Mouse (Mus musculus): ENCODE data around the gene Lgr4.

The Lgr4 gene

DNA sequence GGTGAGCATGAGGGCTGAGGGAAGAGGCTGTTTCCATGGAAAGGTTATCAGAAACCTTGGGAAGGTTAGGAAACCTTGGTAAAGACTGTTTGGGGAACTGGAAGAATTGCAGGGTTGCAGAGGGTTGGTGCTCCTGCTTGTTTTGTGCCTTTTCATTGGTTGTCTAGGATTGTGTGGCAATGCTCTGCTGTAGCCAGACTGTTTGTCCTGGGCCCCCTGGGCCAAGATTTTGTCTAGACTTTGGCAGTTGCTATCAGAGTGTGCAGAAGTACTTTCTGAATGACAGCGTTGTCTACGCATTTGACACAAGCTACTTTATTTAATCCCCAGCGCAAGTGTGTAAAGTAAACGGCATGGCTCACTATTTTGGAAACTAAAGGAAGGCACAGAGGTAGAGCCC lies 33.6 kb downstream of the Lgr4 start:
- DNase-seq, result no peak

DNA sequence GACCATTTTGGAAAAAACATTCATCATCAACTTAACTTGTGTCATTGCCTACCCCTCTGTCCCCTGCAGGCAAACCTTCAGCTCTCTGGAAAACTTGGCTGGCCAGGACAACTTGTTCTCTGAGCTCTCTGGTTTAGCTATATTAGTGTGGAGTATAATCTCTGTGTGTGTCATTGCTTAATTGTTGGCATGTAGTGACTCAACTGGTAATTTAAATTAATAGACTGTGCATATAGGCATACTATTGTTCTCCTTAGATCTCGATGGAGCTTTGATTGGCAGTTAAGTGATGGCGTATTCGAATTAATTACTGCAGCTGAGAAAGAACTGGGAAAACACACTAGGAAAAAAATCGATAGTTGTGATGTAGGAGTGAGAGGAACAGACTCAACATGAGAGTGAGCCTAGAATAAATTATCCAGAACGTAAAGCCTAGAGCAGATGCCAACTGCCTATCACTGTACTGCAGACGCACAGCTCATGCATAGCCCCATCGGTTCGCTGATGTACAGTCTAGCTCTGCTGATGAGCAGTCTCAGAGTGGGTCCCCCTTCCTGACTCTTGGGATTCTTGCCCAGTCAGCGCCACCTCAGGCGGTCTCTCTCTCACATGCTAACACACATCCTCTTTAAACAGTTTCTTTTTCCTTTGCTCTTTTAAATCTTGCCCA lies 35.7 kb downstream of the Lgr4 start:
- no peak for DNase-seq

DNA sequence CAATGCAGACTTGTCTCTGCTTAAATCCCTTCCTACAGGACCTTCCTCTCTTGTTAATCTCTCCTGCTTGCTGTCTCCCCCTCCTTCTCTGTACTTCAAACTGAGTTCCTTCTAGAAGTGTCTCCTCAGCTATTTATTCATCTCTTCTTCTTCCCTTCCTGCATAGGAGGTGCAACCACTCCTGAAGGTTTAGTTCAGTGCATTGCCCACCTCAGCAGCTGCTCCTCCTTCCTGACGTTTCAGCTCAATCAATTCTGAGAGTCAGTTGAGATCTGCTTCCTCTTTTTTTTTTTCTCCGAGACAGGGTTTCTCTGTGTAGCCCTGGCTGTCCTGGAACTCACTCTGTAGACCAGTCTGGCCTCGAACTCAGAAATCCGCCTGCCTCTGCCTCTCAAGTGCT lies 36.4 kb downstream of the Lgr4 start:
- no peak for DNase-seq

DNA sequence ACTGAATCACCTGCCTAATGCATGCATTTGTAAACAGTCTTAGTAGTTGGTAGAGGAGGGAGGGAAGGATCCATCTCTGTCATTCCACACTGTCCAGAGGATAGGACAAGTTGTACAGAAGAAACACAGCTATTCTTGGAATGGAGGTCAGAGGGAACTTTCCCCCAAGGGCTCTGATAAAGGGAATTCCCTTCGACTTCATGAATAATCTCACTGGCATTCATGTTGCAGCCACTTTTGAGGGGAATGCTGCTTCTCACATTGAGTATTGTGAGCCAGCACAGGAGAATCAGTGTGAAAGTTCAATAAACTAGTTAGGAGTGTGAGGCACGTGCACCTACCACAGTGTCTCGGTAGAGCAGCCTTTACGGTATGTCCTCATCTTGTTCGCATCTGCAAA lies 37.6 kb downstream of the Lgr4 start:
- no peak for DNase-seq

DNA sequence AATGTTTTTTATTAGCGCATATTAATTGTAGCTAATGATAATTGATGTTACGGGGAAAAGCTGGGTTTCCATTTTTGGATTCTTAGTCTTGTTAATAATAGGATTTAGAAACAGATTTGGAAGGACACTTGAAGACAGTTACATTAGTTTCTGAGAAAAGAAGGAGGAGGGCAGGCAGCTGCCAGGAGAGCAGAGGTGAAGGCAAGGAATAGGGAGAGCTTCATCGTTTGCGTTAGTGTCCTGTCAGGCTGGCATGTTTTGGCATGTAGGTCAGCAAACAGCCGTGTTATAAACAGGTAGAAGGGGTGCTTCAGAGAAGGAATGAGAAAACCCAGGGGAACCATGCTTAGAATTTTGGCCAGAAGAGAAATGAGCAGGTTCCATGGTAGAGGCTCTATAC lies 38.5 kb downstream of the Lgr4 start:
- no peak for DNase-seq

DNA sequence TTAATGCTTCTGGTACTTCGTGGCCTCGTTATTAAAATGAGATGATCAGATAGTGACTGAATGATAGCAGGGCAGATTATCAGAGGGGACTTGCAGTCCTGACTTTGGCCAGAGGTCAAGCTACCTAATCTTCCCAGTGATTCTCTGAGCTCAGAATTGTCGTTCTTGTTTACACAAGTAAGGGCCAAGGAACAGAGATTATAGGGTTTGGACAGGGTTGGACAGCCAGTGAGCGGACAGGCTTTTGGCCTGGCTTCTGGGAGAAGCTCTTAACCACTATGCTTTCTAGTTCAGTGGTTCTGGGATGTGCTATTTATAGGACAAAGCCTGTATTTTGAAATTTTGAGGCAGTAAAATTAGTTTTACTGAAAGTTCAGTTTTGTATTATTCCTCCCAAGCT lies 39.3 kb downstream of the Lgr4 start:
- DNase-seq, result no peak

DNA sequence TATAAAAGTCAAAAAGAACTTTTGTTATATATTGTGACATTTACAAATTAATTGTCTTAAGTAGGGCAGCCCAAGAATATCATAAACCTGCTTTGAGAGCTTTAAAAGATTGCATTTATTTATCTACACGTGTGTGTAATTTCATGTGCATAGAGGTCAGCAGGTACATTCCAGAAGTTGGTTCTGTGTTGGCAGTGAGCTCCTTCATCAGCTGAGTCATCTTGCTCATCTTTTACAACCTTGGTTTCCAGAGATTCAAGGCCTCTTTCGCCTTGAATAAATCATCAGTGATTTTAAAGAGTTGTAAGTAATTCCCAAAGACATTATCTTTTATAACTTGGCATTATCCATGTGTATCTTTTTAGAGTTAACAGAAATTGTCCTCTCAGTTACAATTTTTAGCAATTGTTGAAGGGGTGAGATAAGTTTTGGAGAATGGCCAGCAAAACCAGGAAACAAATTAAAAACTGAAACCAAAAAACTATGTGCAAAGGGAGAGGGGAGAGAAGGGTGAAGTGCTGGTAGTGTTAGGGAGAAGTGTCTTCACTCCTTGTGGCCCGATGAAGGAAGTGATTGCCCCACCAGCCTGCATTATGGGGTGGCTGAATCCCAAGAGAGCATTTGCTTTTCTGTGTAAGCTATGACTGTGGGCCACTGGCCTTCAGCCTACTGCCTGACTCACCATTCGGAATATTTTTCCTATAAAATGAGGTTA lies 41.4 kb downstream of the Lgr4 start:
- DNase-seq, result no peak

DNA sequence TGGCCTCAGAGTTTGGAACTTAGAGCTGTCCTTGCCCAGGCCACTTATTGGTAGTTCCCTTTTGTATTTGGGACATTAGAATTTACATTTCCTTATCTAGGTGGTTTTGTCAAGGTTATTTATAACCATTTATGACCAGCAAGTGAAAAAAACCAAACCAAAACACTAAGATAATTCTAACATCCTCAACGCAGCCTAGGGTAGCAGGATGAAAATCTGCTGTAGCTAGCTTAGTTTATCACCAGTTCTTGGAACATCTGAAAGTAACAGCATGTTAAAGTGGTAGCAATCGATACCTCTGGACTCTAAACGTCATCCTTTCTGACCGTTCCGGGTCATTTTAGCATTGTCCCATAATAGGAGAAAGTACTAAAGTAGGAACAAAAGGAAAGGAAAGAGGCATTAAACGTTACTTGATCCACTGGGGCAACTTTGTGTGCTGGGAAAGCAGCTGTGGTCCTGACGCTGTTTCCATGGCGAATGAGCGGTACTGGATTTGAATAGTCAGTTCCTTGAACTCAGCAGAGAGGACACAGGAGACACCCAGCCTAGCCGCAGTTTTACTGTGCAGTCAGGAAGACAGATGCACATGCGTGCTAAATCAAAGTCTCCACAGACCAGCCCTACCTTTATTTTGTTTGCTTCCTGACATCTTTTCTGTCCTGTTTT lies 42.1 kb downstream of the Lgr4 start:
- no peak for DNase-seq

DNA sequence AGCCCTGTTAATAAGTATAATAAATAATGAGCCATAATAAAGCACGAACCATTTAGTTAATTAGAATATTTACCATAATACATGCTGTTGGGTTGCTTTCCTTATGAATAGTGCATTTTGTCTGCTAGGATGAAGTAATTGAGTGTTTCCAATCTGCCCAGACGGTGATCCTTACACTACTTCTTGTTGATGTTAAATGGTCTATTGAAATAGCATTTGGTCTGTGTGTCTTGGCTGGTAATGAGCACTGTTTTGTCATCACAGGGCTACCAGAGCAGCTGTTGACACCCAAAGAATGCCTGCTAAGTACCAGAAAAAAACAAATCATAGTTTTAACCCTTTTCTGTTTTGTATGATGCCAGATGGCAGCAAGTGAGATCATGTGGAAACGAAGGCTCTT lies 42.8 kb downstream of the Lgr4 start:
- DNase-seq, result peak in 1 of 2 experiments; percentile 14

DNA sequence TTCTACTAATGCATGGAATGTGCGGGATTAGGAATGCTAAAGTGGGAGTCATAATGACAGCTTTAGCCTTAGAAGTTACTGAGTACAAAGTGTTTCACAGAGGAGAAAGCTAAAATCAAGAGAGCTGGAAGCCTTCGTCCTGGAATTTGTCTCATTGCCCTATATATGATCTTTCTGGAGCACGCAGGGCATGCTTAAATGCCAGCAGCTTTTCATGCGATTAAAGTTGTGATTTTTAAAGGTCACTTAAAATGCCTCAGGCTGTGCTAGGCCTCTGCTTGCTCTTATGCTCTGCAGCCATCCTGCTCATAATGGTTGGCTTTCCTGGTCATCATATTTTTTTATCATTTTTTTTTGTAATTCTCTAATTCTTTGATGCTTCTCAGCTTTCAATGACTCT lies 43.7 kb downstream of the Lgr4 start:
- DNase-seq, result no peak

DNA sequence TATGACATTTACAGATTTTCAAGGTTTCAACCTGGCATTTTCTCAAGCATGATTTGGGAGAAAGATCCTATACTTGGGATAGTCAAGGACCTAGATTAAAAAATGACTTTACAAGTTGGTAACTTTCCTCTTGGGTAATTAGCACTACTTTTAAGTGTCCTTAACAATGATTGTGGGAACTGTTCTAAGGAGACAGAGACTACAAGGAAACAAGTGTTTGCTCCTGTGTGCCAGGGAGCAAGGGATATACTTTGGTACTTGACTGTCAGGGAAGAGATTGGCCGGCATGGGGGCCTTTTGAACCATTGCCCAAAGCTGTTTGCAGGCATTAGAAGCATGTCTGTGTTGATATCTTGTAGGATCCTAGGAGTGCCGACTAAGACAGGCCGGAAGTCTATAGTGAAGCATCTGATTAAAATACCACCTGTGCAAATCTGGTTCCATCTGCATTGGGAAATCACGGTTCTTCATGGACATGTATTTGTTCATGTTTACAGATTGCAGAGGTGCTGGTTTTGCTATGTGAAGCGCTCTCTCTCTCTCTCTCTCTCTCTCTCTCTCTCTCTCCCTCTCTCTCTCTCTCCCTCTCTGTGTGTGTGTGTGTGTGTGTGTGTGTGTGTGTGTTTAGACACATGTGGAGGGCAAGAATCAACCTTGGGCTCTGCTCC lies 46.3 kb downstream of the Lgr4 start:
- DNase-seq, result peak in 1 of 2 experiments; percentile 18

DNA sequence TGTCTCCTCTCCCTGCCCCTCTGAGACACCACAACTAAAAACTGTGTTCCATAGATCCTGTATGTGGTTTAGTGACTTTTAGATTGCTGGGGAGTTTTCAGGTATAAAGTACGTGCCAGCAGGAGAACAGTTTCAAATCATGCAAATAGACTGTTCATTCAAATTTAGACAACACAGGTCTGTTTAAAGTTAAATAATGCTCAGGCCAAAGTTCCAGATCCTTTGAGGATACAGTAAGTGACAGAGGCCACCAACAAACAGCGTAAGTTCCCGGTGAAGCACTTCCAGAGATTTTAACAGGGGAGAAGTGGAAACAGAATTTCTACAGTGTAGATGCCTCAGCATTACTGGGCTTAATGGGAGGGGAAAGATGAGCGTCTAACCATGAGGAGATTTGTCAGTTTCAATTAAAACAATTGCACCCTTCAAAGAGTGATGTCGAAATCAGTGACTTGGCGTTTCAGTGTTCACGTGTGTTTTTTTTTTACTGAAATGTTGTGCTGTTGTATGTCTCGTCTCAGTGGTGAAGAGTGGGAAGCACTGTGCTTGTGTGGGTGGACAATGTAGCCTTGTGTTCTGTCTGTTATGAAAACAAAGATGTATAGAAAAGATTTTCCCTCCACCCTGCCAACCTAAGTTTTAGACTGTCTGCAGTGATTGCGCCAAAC lies 48.4 kb downstream of the Lgr4 start:
- DNase-seq, result no peak

DNA sequence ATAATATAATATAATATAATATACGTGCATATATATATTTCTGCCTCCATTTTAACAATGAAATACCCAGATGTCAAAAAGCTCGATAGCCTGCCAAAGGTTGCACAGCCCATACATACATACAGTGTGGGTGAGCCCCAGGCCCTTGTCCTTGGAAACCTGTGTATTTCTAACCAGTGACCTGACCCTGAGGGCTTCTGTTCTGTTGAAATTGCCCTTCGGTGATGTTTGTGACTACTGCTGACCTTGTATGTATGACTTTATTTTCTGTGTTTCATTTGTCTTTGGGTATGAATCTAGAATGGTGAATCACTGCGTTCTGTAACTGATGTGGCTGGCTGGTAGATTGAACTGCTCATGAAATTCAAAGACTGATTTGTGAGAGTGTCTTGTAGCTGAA lies 49.4 kb downstream of the Lgr4 start:
- DNase-seq, result no peak

DNA sequence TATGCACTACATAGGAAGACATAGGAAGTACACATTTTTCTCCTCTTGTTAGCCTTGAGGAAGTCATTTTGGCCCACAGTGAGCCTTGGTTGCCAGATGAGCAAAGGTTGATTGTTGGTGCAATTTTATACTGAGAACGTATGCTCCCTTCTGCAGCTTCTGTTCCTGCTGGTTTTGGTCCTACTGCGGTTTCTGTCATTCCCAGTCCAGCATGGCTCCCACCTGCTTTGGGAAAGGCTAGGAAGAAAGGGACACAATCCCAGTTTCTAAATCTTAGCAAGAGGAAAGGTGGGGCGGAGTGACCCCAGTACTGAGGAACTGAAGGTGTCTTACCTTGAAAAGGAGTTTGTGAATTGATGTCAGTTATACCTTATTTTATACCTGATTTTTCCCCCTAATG lies 51.9 kb downstream of the Lgr4 start:
- DNase-seq, result no peak

DNA sequence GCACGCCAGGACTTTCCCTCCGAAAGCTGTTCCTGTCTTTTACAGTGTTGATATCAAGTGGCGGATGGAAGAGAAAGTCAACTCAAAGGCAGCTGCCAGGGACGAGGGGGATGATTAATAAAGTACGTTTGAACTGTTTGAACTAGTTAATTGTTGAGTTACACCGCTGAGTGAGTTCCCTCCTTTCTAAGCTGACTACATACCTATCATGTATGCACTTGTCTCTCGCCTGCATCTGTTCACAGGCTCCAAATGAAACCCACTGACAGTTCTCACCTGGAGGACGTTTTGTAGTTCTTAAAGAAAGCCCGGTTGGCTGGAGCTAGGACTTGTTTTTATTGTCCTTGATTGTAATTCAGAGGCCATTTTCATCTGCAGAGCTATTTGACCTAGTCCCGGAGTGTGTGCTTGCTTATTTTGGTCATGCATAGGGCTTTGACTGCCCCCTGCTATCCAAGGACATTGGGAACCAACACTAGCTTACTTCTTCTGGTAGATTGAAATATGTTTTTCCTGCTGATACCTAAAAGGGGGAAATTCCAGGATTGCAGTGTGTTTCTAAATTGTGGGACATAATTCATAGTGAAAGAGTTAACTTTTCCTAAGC lies 52.6 kb downstream of the Lgr4 start:
- no peak for DNase-seq

DNA sequence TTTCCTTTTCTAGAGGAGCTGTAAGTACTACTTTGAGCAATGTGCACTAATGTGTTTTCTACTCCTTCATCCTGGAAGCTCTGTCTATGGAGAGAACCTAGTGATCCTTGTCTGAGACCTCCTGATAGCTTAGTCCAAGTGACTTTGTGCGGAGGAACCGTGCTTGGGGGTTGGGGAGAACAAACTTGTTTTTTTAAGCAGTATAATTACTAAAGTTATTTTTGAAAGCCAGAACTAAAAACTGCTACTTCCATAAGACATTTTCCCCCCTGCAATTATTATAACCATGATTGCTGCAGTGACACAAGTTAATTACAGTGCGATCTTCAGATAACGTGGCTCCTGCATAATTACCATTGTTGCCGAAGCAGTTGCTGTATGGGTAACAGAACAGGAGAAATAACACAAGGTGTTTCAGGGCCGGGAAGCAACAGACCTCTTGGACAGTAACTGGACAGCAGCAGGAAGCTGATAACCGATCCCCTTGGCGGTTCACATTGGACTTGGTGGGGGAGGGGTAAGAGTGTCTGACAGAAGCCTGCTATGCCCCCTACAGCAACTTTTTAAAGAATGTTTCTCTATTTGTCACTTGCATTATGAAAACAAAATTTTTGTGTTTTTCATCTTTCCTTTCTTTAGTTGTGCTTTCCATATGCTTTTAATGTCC lies 53.4 kb downstream of the Lgr4 start:
- peak; percentile 20 to 38 for DNase-seq

DNA sequence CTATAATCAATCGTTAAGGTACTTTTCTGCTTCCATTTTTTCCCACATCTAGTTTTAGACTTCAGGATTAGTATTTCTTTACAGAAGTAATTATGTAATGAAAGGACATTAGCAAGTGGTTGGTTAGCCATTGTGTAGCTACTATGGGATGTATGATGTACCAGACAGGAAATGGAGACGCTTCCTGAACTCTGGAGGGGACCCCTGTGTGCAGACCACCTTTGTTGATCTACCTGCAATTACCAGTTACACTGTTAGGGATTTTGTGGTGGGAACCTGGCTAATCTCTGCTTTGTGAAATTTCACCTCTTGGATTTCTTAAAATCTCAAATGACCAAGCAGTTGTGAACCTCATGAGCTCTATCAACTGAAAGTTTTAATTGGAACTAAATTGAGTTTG lies 54.9 kb downstream of the Lgr4 start:
- DNase-seq, result no peak

DNA sequence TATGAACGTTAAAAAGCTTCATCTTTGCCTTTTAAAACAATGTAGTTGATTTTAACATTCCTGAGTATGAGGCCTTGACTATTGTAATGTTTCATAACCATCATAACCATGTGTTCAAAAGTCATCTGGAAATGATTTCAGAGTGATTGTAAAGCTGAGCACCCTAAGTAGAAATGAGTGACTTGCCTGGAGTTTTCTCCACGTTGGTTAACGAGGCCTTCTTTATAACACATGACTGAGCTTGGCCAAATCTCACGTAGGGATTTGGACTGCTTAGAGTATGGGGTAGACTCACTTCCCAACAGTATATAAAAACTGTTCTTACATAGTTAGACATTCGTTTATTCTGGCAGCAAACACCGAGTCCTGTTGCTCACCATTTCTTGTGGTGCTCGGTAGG lies 55.5 kb downstream of the Lgr4 start:
- DNase-seq, result no peak

DNA sequence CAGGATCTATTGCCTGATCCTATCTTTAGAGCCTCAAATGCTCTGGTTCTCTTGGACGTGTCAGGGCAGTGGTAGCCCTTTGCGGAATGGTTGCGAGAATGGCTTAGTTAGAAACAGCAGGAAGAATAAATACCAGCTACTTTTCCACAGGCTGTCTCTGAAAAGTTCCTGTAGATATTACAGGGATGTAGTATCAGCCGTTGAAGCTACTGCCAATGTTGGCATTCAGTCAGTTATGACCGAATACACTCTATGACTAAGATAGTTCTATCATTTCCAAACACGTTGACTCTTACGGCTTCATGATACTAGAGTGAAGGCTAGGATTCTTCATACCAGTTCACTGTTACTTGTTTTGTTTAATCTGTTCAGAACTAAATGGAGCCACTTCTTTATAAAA lies 57.4 kb downstream of the Lgr4 start:
- no peak for DNase-seq

DNA sequence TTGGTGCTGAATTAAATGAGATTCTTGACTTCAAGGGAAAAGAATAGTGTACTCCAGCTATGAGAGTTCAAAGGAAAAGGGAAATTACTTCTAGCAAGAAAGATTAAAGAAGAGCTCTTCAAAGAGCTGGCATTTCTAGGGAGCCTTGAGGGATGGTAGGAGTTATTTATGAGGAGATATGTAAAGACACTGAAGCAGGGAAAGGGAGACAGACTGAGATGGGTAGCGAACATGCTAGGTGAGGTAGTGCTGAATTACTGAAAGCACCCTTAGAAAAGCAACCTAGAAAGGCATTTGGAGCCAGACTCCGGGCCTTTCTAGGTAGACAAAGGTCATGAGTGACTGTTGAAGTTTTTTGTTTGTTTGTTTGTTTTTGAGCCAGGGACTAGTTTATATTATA lies 58.7 kb downstream of the Lgr4 start:
- no peak for DNase-seq

DNA sequence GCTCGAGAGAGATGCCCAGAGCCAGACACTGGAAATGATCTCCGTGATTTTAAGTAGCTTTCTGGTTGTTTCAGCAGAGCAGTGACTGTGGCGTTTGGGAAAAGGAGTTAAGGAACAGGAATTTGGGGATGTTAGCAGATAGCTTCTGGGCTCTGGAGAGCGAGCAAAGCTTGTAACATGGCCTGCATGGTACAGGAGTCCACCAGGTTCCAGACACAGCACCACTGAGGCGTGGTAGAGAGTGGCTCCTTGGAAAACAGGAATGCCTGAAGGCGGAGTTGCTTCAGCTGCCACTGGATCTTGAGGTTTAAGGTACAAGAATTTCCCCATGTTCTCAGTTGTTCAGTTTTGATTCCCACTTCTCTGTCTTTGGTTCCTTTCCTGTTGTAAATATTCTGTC lies 59.9 kb downstream of the Lgr4 start:
- DNase-seq, result no peak

DNA sequence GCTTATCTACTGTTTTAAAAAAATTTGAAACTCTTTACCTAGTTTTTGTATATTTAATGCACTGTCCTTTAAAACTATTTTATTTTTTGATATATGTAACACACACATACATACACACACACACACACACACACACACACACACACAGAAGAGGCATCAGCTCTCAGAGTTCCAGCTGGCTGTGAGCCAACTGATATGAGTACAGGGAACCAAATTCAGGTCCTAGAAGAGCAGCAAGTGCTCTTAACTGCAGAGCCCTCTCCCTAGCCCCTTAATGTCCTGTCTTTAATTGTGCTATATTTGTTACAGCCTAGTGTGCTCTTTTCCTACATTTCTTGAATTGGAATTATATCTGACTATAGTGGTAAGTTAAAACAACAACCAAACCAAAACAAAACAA lies 61.8 kb downstream of the Lgr4 start:
- peak; percentile 59 to 64 for DNase-seq

Data from cerebellum, postnatal 10 days (tissue).